Mouse (Mus musculus) heart, embryonic 11.5 days (tissue): Measurements from ENCODE around the gene Leng9. TPM values are rescaled to one million over a fixed set of nuclear protein-coding genes. Genes with fewer than 3 reads are reported as not detected.
A peak's percentile ranks its signal among the peaks of the same experiment; 100 is the strongest.
"Not testable (repeated sequence)": the region's sequence is repeated elsewhere in the genome, so short reads cannot be mapped to it uniquely, and the experiment has no call there.

ENCODE experiments used
- ATAC-seq: fragments of 200-750 bp; cut with Nextera tagmentation; replicated peaks from 2 replicates; pipeline ENCODE4 v1.8.0; 2017; ENCODE audit warnings: moderate library complexity; ENCODE audit not compliant: insufficient number of reproducible peaks, low FRiP score, low TSS enrichment
- H3K27ac ChIP-seq: fragments of 300-500 bp; sonication (generic); 2 replicates; pipeline ENCODE4 v1.5.1; 2014; ENCODE audit warnings: mild to moderate bottlenecking, low read depth, low read length
- H3K27me3 ChIP-seq: fragments of 300-500 bp; sonication (generic); 2 replicates; pipeline ENCODE4 v1.6.1; 2014; ENCODE audit warnings: mild to moderate bottlenecking, low read length, mixed read lengths; ENCODE audit not compliant: control insufficient read depth, insufficient read depth
- H3K36me3 ChIP-seq: fragments of 300-500 bp; sonication (generic); 2 replicates; pipeline ENCODE4 v1.6.1; 2014; ENCODE audit warnings: mild to moderate bottlenecking, low read length, moderate library complexity, mixed read lengths; ENCODE audit not compliant: control insufficient read depth, insufficient read depth
- H3K4me1 ChIP-seq: fragments of 300-500 bp; sonication (generic); 2 replicates; pipeline ENCODE4 v1.6.1; 2014; ENCODE audit warnings: low read length; ENCODE audit not compliant: control insufficient read depth, insufficient read depth
- H3K4me2 ChIP-seq: fragments of 300-500 bp; sonication (generic); 2 replicates; pipeline ENCODE4 v1.6.1; 2014; ENCODE audit warnings: mild to moderate bottlenecking, moderate library complexity
- H3K4me3 ChIP-seq: fragments of 300-500 bp; sonication (generic); 2 replicates; pipeline ENCODE4 v1.5.1; 2014; ENCODE audit warnings: low read depth, low read length
- H3K9ac ChIP-seq: fragments of 300-500 bp; sonication (generic); 2 replicates; pipeline ENCODE4 v1.6.1; 2014; ENCODE audit warnings: mild to moderate bottlenecking, low read depth, low read length, moderate library complexity
- H3K9me3 ChIP-seq: fragments of 300-500 bp; sonication (generic); replicated peaks from 2 replicates; pipeline ENCODE4 v1.6.1; 2016; ENCODE audit warnings: low read length; ENCODE audit not compliant: control insufficient read depth
- WGBS: fragments of 180-500 bp; shearing (Covaris S2); extraction: QIAGEN DNeasy Blood & Tissue Kit; methylation state at CpG from one replicate; pipeline ENCODE4 v1.1.7; 2014; ENCODE audit not compliant: insufficient replicate concordance; 5-methylcytosine and 5-hydroxymethylcytosine counted together
- polyA plus RNA-seq: library from polyadenylated mRNA; unstranded; fragments of >200 nt; fragmentation: Nextera tagmentation; extraction: Ambion mirVana; gene quantifications from 2 replicates; pipeline ENCODE4 v1.2.1, GENCODE M21; 2014

The Leng9 gene
- polyA plus RNA-seq = 1.4 TPM in 2 replicates

DNA sequence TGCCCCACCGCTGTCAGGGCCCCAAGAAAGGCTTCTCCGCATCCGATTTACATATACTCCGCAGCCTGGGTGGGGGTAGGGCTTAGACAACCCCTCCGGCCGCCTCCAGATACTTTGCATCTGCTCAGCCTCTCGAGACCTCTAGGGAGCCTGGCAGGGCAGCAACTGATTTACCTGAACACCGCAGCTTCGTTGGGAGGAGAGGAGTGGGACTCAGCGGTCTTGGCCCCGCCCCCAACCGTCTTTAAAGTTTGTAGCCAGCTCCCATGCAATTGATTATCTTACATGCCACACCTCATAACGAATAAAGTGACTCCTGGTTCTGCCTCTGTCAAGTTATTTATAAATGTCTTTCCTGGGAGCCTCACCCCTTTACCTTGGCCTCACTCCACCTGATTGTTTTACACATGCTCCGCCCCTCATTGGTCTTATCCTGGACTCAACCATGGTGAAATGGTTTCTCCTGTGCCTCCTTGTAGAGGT, at the start of gene Leng9:
Leng9 (minus strand) TSS at position 316 of the 483 bp plus-strand sequence.
- Histone ChIP-seq H3K27ac (peak within 1 kb of the TSS; percentile 84), H3K9ac (peak within 1 kb of the TSS; percentile 71), H3K4me3 (peak within 1 kb of the TSS; percentile 59), H3K9me3 (no peaks in the 10 kb centered on the region), H3K27me3 (peaks cover 11% of the 10 kb centered on the region; the same call in 1 of the 2 replicates), H3K36me3 (peaks cover 22% of the 10 kb centered on the region), H3K4me2 (peak within 1 kb of the TSS; percentile 80), H3K4me1 (peaks cover 14% of the 10 kb centered on the region; the same call in 1 of the 2 replicates)
- 3% methylated on average over 14 of the region's 14 CpGs for WGBS
- ATAC-seq = peak; percentile 17

DNA sequence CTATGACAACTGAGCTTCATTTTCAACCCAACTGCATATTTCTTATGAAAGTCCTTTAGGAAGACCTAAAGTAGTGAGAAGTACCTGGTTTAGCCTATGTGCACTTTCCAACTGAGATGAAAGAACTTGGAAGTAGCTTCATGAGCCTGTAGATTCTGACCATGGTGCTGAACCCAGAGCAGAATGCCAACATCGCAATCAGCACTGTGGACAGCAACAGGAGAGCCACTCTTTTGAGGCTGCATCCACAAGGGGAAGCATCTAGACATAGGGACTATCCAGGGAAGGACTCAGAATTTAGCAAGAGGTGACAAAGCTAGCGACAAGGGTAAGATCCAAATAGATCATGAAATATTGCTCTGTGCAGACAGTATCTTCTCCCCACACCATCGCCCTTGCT, 28.3 kb upstream of the Leng9 start:
- Histone ChIP-seq H3K4me1 (no peaks in the 10 kb centered on the region), H3K36me3 (no peaks in the 10 kb centered on the region)

DNA sequence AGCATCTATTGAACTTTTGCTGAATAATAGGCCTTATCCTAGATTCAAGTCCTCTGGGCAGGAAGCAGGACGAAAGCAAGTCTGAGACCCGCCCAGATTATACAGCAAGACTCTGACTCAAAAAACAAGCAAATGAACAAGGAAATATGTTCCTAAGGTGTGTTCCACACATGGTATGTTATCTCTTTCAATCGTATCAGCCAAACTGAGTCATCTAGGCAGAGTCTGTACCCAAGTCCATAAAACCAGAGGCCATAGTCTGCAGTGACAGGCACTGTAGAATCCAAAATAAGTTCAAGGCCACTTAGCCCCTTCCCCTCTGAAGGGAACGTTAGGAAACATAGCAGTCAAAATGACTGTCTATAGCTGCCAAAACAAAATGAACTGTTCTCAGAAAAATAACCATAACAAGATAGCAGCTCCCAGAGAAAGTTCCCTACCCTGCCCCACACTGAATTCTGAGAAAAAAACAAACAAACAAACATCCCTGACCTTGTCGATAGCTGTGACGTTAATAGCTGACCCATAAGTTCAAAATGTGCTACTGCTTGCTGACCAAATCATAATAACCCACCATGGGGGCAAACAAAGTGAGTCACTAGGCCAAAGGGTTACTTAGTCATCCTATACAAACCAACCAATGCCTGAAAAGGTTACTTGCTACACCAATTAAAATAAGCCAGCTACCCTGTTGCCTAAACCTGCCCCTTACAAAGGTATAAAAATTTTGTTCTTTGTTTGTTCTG, 20.2 kb upstream of the Leng9 start:
- Histone ChIP-seq H3K9ac (no peak overlapping the region), H3K27ac (no peak overlapping the region), H3K9me3 (no peaks in the 10 kb centered on the region), H3K4me1 (no peaks in the 10 kb centered on the region), H3K4me2 (no peak overlapping the region), H3K27me3 (no peaks in the 10 kb centered on the region), H3K4me3 (no peak overlapping the region), H3K36me3 (no peaks in the 10 kb centered on the region)
- ATAC-seq = no peak
- WGBS = 72% methylated on average over 6 of the region's 6 CpGs

More for the DNA sequence above, 28.3 kb upstream of the Leng9 start:
- Histone ChIP-seq H3K27ac (no peak overlapping the region), H3K27me3 (no peaks in the 10 kb centered on the region), H3K9me3 (no peaks in the 10 kb centered on the region), H3K4me2 (no peak overlapping the region), H3K9ac (no peak overlapping the region), H3K4me3 (no peak overlapping the region)
- WGBS = 34% methylated on average over 3 of the region's 3 CpGs
- ATAC-seq = no peak

DNA sequence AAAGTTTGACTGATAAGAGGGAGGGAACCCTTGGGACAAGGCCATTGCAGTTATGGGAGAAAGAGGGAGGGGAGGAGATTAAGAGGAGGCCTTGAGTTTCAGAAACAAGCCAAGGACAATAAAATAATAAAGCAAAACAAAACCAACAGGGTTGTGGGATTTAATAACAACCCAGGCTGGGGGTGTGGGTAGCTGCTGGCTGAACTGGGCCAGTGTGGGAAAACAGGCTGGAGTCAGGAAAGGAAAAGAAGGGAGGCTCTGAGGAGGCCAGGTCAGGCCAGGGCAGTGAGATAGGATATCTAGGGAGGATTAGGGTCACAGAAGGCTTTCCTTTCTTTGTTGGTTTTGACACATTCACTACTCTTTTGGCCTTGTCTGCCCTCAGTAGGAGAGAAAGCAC, 16.9 kb upstream of the Leng9 start:
- no peak overlapping the region for H3K27ac ChIP-seq
- no peak for ATAC-seq
- H3K4me1 ChIP-seq = peaks cover 6% of the 10 kb centered on the region; the same call in 1 of the 2 replicates
- H3K4me2 ChIP-seq = no peak overlapping the region
- no peak overlapping the region for H3K9ac ChIP-seq
- H3K9me3 ChIP-seq = no peaks in the 10 kb centered on the region
- H3K27me3 ChIP-seq = no peaks in the 10 kb centered on the region
- no peak overlapping the region for H3K4me3 ChIP-seq
- no peaks in the 10 kb centered on the region for H3K36me3 ChIP-seq

DNA sequence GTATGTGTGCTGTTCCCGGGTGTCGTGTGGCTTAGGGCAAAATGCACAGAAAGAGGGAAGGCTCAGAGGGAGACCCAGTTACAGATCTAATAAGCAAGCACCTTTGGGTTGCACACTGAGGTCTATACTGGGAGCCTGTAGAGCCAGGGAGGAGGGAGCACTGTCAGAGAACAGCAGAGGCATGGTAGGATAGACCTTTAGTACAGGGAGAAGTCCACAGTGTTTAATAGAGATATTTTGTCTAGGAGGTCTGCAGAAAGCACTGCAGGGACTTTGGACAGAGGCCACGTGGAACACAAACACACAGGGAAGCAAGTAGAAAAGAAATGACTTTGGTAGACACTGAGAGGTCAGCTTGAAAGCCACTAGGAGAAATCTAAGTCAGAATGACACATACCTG, 15.1 kb upstream of the Leng9 start:
- Histone ChIP-seq H3K27me3 (no peaks in the 10 kb centered on the region), H3K36me3 (no peaks in the 10 kb centered on the region), H3K4me2 (peak overlapping the region; percentile 70), H3K9me3 (no peaks in the 10 kb centered on the region), H3K9ac (no peak overlapping the region), H3K4me3 (peak overlapping the region; percentile 45; the same call in 1 of the 2 replicates), H3K27ac (peak overlapping the region; percentile 12; the same call in 1 of the 2 replicates), H3K4me1 (peaks cover 6% of the 10 kb centered on the region; the same call in 1 of the 2 replicates)
- 17% methylated on average over 3 of the region's 3 CpGs for WGBS
- ATAC-seq = no peak

DNA sequence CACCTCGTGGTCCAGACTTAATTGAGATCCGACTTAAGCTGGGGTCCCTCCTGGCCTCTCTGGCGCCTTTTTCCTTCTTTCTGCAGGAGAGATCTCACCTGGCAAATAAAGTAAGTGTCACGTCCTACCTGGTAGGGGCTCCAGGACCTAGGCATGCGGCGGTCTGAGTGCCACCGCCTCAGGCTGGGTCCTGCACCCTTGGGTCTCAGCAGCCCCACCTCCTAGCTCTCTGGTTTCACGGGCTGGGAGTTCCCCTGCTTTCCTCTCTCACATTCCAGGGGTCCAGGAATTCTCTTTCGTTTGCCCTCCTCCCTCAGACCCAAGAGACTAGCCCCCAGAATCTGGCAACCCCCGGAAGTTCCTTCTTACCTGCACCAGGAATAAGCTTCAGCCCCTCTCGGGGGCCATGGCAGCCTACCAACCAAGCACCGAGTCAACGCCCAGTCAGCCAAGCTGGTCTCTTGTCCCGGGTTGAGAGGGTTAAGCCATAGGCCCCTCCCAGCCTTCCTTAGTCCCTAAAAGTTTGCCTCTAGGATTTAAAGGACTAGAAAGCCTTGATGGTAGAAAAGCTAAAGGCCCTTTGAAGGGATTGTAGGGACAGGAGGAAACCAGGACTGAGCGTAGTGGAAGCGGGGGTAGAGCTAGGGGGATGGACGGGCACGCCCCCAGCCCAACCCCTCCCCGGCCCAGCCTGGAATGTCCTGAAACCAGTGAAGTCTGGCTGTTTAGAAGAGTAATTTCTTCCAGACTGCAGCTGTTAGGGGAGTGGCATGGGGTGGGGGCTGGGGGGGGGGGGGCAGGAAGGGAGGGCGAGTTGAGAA, 14.1 kb upstream of the Leng9 start, which contains the start of gene Cdc42ep5:
Cdc42ep5 (minus strand) TSS at position 771 of the 821 bp plus-strand sequence.
- H3K4me1 ChIP-seq = peaks cover 6% of the 10 kb centered on the region; the same call in 1 of the 2 replicates
- H3K9me3 ChIP-seq = no peaks in the 10 kb centered on the region
- peak within 1 kb of the TSS; percentile 45 for H3K4me3 ChIP-seq
- no peaks in the 10 kb centered on the region for H3K36me3 ChIP-seq
- peak within 1 kb of the TSS; percentile 70 for H3K4me2 ChIP-seq
- peak within 1 kb of the TSS; percentile 71 for H3K9ac ChIP-seq
- no peaks in the 10 kb centered on the region for H3K27me3 ChIP-seq
- H3K27ac ChIP-seq = peak within 1 kb of the TSS; percentile 64
- ATAC-seq = peak; percentile 85
- WGBS = under 1% methylated on average over 20 of the region's 20 CpGs

DNA sequence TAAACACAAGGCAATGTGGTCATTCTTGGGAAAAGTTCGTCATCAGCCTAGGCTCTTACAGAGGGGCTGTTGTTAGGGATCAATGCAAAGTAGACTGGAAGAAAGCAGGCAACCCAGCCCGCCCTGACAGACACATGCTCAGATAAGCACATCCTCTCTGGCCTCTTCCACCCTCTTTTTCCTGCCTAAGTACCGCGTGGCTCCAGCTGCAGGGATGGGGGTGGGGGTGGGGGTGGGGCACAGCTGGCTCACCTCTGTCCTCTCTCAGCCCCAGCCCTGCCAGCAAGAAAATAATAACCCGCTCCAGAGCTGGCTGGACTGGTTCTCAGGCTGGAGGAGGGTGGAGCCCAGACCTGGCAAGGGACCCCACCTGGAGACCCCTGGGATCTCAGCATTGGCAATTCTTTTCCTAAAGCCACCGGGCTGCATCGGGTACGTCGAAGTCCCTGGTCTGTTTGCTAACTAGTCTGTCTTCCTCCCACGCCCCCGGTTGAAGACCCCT, 13.4 kb upstream of the Leng9 start:
- Histone ChIP-seq H3K4me1 (peaks cover 6% of the 10 kb centered on the region; the same call in 1 of the 2 replicates), H3K9ac (peak overlapping the region; percentile 71), H3K9me3 (no peaks in the 10 kb centered on the region), H3K4me3 (peak overlapping the region; percentile 45), H3K36me3 (no peaks in the 10 kb centered on the region), H3K4me2 (peak overlapping the region; percentile 70), H3K27ac (peak overlapping the region; percentile 64), H3K27me3 (no peaks in the 10 kb centered on the region)
- ATAC-seq = peak; percentile 55
- under 1% methylated on average over 11 of the region's 11 CpGs for WGBS

DNA sequence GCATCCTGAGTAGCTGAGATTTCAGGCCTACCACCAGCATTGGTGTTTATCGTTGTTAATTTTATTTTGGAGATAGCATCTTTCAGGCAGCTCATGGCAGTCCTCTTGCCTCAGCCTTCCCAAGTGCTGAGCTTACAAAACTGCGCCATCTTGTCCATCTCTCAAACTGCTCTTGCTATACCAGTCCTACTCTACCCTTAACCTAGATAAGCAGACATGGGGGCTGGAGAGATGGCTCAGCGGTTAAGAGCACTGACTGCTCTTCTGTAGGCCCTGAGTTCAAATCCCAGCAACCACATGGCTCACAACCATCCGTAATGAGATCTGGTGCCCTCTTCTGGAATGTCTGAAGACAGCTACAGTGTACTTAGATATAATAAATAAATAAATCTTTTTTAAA, 11.4 kb upstream of the Leng9 start:
- H3K9ac ChIP-seq, H3K27me3 ChIP-seq, H3K27ac ChIP-seq, H3K4me1 ChIP-seq, H3K4me3 ChIP-seq, ATAC-seq, H3K4me2 ChIP-seq, H3K36me3 ChIP-seq, H3K9me3 ChIP-seq: not testable (repeated sequence)
- WGBS = 90% methylated on average over 4 of the region's 4 CpGs
